Mouse (Mus musculus) spleen, postnatal 14 days (tissue): ENCODE results near the gene Dock2.

Source experiments
- DNase-seq, 2 experiments: peaks; one replicate each; pipeline ENCODE4 v3.0.0; 2021 to 2022; ENCODE audit warnings: low spot score in 2 of 2

The Dock2 gene

GRCm38 (mm10) chr11:34427212-34427611 lies 356.5 kb downstream of the Dock2 start:
- no peak for DNase-seq

GRCm38 (mm10) chr11:34424546-34424945 lies 359.1 kb downstream of the Dock2 start:
- DNase-seq = no peak

GRCm38 (mm10) chr11:34421061-34421460 lies 362.6 kb downstream of the Dock2 start:
- no peak for DNase-seq

GRCm38 (mm10) chr11:34416619-34416979 lies 367.1 kb downstream of the Dock2 start:
- no peak for DNase-seq

GRCm38 (mm10) chr11:34415884-34416618 lies 367.6 kb downstream of the Dock2 start:
- no peak for DNase-seq

GRCm38 (mm10) chr11:34406850-34407249 lies 376.8 kb downstream of the Dock2 start:
- DNase-seq = no peak

- no peak for DNase-seq
Measured at GRCm38 (mm10) chr11:34406309-34406708, 377.4 kb downstream of the Dock2 start.

- no peak for DNase-seq
Measured at GRCm38 (mm10) chr11:34405311-34405710, 378.4 kb downstream of the Dock2 start.

GRCm38 (mm10) chr11:34401343-34401742 lies 382.3 kb downstream of the Dock2 start:
- no peak for DNase-seq

- no peak for DNase-seq
Measured at GRCm38 (mm10) chr11:34398555-34398954, 385.1 kb downstream of the Dock2 start.

GRCm38 (mm10) chr11:34397661-34398060 lies 386.0 kb downstream of the Dock2 start:
- DNase-seq = no peak

- no peak for DNase-seq
Measured at GRCm38 (mm10) chr11:34395802-34396201, 387.9 kb downstream of the Dock2 start.

GRCm38 (mm10) chr11:34392105-34392504 lies 391.6 kb downstream of the Dock2 start:
- DNase-seq = no peak

- no peak for DNase-seq
Measured at GRCm38 (mm10) chr11:34389261-34390116, 394.2 kb downstream of the Dock2 start.

GRCm38 (mm10) chr11:34385001-34385688 lies 398.5 kb downstream of the Dock2 start:
- DNase-seq = no peak

- DNase-seq = no peak
Measured at GRCm38 (mm10) chr11:34384178-34384577, 399.5 kb downstream of the Dock2 start.

- no peak for DNase-seq
Measured at GRCm38 (mm10) chr11:34383501-34383900, 400.2 kb downstream of the Dock2 start.

- DNase-seq = no peak
Measured at GRCm38 (mm10) chr11:34377649-34378048, 406.0 kb downstream of the Dock2 start.

GRCm38 (mm10) chr11:34375557-34375956 lies 408.1 kb downstream of the Dock2 start:
- DNase-seq = no peak

GRCm38 (mm10) chr11:34372224-34372623 lies 411.5 kb downstream of the Dock2 start:
- no peak for DNase-seq

GRCm38 (mm10) chr11:34356109-34356508 lies 427.6 kb downstream of the Dock2 start:
- DNase-seq = no peak

- no peak for DNase-seq
Measured at GRCm38 (mm10) chr11:34355406-34355805, 428.3 kb downstream of the Dock2 start.
